Mouse (Mus musculus): ENCODE measurements at regions not wholly inside any gene's neighbourhood (a gene's known extent, or its start where the extent isn't known, plus 50 kb on each side); places are given as distances from the start of the nearest gene placed in this dataset.

DNA sequence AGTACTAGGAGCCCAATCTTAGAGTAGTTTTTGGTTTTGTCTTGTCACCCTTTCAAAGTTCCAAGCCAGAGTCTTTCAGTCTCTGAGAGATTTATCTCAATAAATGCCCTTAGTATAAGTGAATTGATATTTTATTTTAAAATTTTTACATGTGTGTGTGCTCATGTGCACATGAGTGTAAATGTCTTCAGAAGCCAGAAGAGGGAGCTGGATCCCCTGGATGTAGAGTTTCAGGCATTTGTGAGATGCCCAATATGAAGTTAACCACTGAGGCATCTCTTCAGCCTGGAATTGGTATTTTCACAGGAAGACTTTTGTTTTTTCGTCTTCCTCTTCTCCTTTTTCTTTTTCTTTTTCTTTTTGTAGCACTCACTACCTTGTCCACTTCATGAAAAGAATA lies 262.3 kb upstream of the Eif4g2 start:
- no peak for TF ChIP-seq POLR2A (IDR thresholded peaks at IDR 0.05; ENCODE audit: insufficient read depth, low read depth, low read length)
- TF ChIP-seq CTCF (IDR thresholded peaks at IDR 0.05; ENCODE audit: insufficient read depth, low read depth, low read length): no peak
